Mouse (Mus musculus) liver, embryonic 14.5 days (tissue): Measurements from ENCODE around the gene Ctnnd1. TPM values are rescaled to one million over a fixed set of nuclear protein-coding genes. Genes with fewer than 3 reads are reported as not detected.

Experiments
- ATAC-seq: fragments of 200-750 bp; cut with Nextera tagmentation; 2 replicates; pipeline ENCODE4 v1.8.0; 2017; ENCODE audit warnings: moderate number of reproducible peaks, mild to moderate bottlenecking, moderate library complexity; ENCODE audit not compliant: insufficient read depth
- DNase-seq, 3 experiments: peaks; one replicate each; pipeline ENCODE4 v3.0.0-alpha.2; 2012 to 2013; ENCODE audit warnings: low read depth in 3 of 3, low spot score in 3 of 3
- H3K27ac ChIP-seq: fragments of 300-500 bp; sonication (generic); 2 replicates; pipeline ENCODE4 v1.5.1; 2014; ENCODE audit warnings: moderate library complexity, mild to moderate bottlenecking, control low read depth, inconsistent platforms
- H3K27me3 ChIP-seq: fragments of 300-500 bp; sonication (generic); 2 replicates; pipeline ENCODE4 v1.6.1; 2014; ENCODE audit warnings: mild to moderate bottlenecking, low read length, moderate library complexity; ENCODE audit not compliant: control insufficient read depth, insufficient read depth
- H3K36me3 ChIP-seq: fragments of 300-500 bp; sonication (generic); replicated peaks from 2 replicates; pipeline ENCODE4 v1.6.1; 2014; ENCODE audit warnings: low read depth; ENCODE audit not compliant: control insufficient read depth, insufficient read depth
- H3K4me1 ChIP-seq, 2 experiments: fragments of 200-500 bp in 1 of 2; fragments of 300-500 bp in 1 of 2; sonication (generic) in 1 of 2; replicated peaks; 2 replicates each; pipeline ENCODE4 v1.6.1; 2012 to 2014; ENCODE audit warnings: antibody characterized with exemption in 1 of 2, inconsistent platforms in 1 of 2, low read length in 1 of 2; ENCODE audit not compliant: control insufficient read depth in 2 of 2, insufficient read depth in 2 of 2
- H3K4me2 ChIP-seq: fragments of 300-500 bp; sonication (generic); 2 replicates; pipeline ENCODE4 v1.6.1; 2014; ENCODE audit warnings: low read depth, mild to moderate bottlenecking, control low read depth, moderate library complexity
- H3K4me3 ChIP-seq, 2 experiments: fragments of 200-500 bp in 1 of 2; fragments of 300-500 bp in 1 of 2; sonication (generic) in 1 of 2; 2 replicates each; pipeline ENCODE4 v1.5.1; 2012 to 2014; ENCODE audit warnings: low read depth in 2 of 2, low read length in 2 of 2, mild to moderate bottlenecking in 2 of 2, control low read depth in 1 of 2, inconsistent platforms in 1 of 2, moderate library complexity in 1 of 2; ENCODE audit not compliant: insufficient read depth in 1 of 2
- H3K9ac ChIP-seq: fragments of 300-500 bp; sonication (generic); replicated peaks from 2 replicates; pipeline ENCODE4 v1.6.1; 2014; ENCODE audit warnings: mild to moderate bottlenecking, control low read depth, moderate library complexity
- H3K9me3 ChIP-seq: fragments of 300-500 bp; sonication (generic); 2 replicates; pipeline ENCODE4 v1.6.1; 2016; ENCODE audit warnings: low read length, mixed read lengths; ENCODE audit not compliant: control insufficient read depth
- CTCF ChIP-seq: IDR thresholded peaks from 2 replicates; pipeline ENCODE4 v1.5.1; 2016; ENCODE audit warnings: antibody characterized with exemption, low read depth, control low read depth
- EP300 ChIP-seq: IDR thresholded peaks from 2 replicates; pipeline ENCODE4 v1.6.1; 2016; ENCODE audit warnings: antibody characterized with exemption, low read depth
- WGBS: fragments of 180-500 bp; shearing (Covaris S2); extraction: QIAGEN DNeasy Blood & Tissue Kit; methylation state at CpG from one replicate; pipeline ENCODE4 v1.1.7; 2014; ENCODE audit not compliant: insufficient replicate concordance; 5-methylcytosine and 5-hydroxymethylcytosine counted together
- polyA plus RNA-seq, 2 experiments: library from polyadenylated mRNA; depleted of rRNA in 1 of 2; stranded (reverse) in 1 of 2; unstranded in 1 of 2; fragments of >200 nt; fragmentation: Nextera tagmentation in 1 of 2; extraction: Ambion mirVana in 1 of 2; gene quantifications; 2 replicates each; pipeline versions ENCODE4 v1.2.1 to v1.2.3; 2012 to 2014

Gene Ctnnd1
- polyA plus RNA-seq, 2 experiments: 8.5 to 16.0 TPM

DNA sequence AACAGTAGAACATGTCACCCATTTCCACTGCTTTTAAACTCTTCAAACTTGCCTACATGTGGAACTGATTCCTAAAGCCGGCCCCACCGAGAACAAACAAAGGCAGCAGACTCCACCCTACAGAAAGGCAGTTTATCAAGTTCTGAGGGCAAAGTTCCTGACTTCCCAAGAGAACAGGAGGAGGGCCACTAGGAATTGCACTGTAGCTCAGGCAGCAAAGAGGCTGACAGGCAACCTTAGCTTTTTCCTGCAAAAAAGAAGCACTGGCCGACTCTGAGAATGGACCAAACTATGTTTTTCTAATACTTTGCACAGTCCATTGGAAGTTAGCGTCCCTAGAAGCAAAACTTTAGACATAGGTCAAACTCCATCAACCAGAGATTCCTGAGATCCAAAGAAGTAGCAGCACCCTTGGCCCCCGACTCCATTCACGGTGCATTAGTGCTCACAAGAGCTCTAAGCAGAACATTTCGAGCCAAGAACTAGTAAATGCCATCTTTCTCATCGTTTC lies 14.3 kb downstream of the Ctnnd1 start:
- Histone ChIP-seq H3K4me3 (no peak overlapping the region), H3K9ac (no peak overlapping the region; the same call in 1 of the 2 replicates)
- no peak for DNase-seq

DNA sequence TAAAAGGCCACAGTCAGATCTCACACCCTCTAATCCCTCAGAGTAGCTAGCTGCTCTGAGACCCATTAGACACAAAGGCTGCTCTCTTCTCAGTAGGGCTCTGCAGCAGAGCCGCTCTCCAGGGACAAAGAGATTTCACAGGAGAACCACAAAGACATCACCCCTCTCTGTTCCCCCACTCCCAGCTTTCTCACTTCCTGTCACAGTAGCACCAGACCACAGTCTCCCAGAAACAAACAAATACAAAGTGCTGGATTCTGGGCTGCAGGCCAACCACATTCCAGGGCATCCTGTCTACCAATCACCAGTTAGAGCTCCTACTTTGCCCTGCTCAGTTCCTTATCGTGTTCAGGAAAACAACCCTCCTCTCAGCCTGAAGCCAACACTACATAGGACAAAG lies 15.0 kb downstream of the Ctnnd1 start:
- WGBS: 30% methylated on average over 2 of the region's 2 CpGs
- Histone ChIP-seq H3K9ac (no peak overlapping the region), H3K4me3 (no peak overlapping the region), H3K36me3 (no peaks in the 10 kb centered on the region), H3K9me3 (no peaks in the 10 kb centered on the region), H3K27ac (no peak overlapping the region), H3K4me1 (peaks cover 20 to 43% of the 10 kb centered on the region in 2 experiments), H3K27me3 (no peaks in the 10 kb centered on the region), H3K4me2 (peak overlapping the region; percentile 47)
- peak; percentile 77 for ATAC-seq
- DNase-seq: peak in 2 of 3 experiments; percentile 35 to 43
- TF ChIP-seq EP300: no peak
- TF ChIP-seq CTCF: no peak

More for the DNA sequence above, 14.3 kb downstream of the Ctnnd1 start:
- H3K4me2 ChIP-seq: peak overlapping the region; percentile 47
- H3K27me3 ChIP-seq: no peaks in the 10 kb centered on the region
- peak; percentile 44; the same call in 1 of the 2 replicates for ATAC-seq
- H3K36me3 ChIP-seq: no peaks in the 10 kb centered on the region
- H3K9me3 ChIP-seq: no peaks in the 10 kb centered on the region
- H3K4me1 ChIP-seq: peaks cover 20 to 43% of the 10 kb centered on the region in 2 experiments
- H3K27ac ChIP-seq: peak overlapping the region; percentile 29; the same call in 1 of the 2 replicates
- 41% methylated on average over 8 of the region's 8 CpGs for WGBS
- no peak for TF ChIP-seq CTCF
- TF ChIP-seq EP300: no peak

DNA sequence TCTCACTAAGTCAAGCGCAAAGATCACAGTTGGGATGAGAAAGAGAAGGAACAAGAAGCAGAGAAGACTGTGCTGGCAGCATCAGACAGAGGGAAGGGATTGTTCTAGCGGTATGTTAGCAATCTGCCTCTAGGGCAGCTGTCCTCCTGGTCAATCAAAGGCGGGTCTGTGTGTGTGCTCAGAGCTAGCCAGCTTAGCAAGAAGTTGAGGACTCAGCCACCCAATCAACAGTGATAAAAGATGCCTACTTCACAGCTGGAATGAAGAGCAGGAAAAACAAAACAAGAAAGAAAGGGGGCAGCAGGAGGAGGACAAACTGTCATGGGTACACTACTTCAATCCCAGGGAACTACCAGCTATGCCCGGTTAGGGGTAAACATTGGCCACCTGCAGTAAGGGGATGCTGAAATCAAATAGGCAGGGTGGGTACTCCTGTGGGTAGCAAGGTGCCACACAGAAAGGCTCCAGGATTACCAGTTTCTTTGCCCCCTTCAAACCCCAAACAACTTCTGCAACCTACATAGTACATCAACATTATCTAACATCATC lies 15.6 kb downstream of the Ctnnd1 start:
- Histone ChIP-seq H3K27ac (no peak overlapping the region; the same call in 1 of the 2 replicates), H3K9me3 (no peaks in the 10 kb centered on the region), H3K4me1 (peaks cover 17 to 43% of the 10 kb centered on the region in 2 experiments), H3K4me2 (peak overlapping the region; percentile 37), H3K36me3 (no peaks in the 10 kb centered on the region), H3K4me3 (no peak overlapping the region), H3K27me3 (no peaks in the 10 kb centered on the region), H3K9ac (no peak overlapping the region)
- TF ChIP-seq EP300 (no peak), CTCF (no peak)
- DNase-seq: no peak
- ATAC-seq: no peak
- WGBS: 37% methylated on average over 4 of the region's 4 CpGs

DNA sequence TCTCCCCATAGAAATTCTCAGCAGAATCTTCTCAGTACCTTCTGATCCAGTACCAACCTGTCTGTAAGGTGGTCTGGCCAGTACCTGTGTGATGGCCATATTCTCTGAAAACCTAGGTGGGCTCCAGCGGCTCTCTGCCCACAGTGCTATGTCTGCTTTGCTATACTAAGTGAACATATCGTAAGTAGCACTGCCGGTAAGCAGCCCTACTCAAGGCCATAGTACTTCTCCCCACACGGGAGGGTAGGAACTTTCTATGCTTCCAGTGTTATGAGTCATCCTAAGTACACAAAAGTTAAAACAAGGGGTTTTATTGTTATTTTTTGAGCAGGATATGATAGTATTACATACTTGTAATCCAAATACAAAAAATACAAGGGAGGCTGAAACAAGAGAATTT lies 16.6 kb downstream of the Ctnnd1 start:
- Histone ChIP-seq H3K36me3 (no peaks in the 10 kb centered on the region), H3K4me2 (peak overlapping the region; percentile 22; the same call in 1 of the 2 replicates), H3K4me1 (peaks cover 17 to 43% of the 10 kb centered on the region in 2 experiments), H3K27me3 (no peaks in the 10 kb centered on the region), H3K4me3 (no peak overlapping the region), H3K27ac (no peak overlapping the region), H3K9ac (no peak overlapping the region), H3K9me3 (no peaks in the 10 kb centered on the region)
- ATAC-seq (no peak), DNase-seq (no peak)
- WGBS: 48% methylated on average over 4 of the region's 4 CpGs
- no peak for TF ChIP-seq EP300
- TF ChIP-seq CTCF: no peak

DNA sequence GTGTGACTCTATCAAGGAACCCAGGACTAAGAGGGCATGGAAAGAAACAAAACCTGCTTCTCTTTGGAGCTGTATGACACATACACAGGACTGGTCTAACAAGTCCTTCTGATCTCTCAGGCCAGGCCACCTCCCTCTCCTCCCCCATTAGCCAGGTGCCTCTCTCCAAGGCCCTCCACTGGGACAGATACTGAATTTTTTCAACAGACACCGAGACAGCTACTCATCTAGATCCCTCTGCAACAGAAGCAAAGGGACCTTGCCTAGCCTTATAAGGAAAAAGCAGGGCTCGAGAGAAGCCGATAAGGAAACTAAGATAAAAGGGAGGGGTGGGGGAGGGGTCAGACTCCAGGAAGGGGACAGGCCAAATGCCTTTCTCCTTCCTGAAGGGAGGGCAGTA lies 17.6 kb downstream of the Ctnnd1 start:
- TF ChIP-seq CTCF (no peak), EP300 (no peak)
- H3K27me3 ChIP-seq: no peaks in the 10 kb centered on the region
- ATAC-seq (0 out of 2 replicates have a peak, but pooled peaks have one; percentile 43), DNase-seq (peak in 1 of 3 experiments; percentile 33)
- no peaks in the 10 kb centered on the region for H3K9me3 ChIP-seq
- peak overlapping the region; percentile 42 for H3K4me2 ChIP-seq
- 0% methylated on average over 3 of the region's 3 CpGs for WGBS
- H3K9ac ChIP-seq: no peak overlapping the region; the same call in 1 of the 2 replicates
- H3K4me1 ChIP-seq: peaks cover 14 to 47% of the 10 kb centered on the region in 2 experiments
- H3K27ac ChIP-seq: no peak overlapping the region
- no peaks in the 10 kb centered on the region for H3K36me3 ChIP-seq
- no peak overlapping the region for H3K4me3 ChIP-seq
